Comparison of ENCODE assay signal across 16 mouse cellular contexts in the genomic region with DNA sequence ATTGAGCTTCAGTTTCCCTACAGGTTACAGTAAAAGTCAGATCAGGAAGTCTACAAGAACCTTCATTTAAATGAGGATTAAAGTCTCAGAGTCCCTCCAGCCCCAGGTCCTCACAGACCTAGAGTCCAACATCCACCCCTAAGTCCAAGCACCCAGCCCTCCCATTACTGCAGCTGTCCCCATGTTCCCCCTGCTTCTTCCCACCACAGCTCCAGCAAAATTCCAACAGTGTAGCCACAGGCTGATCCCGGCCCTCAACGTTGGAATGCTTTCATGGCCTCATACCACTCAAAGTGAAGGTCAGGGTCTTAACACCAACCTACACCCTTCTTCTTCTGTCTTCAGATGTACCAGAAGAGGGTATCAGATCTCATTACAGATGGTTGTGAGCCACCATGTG. TPM values are rescaled to one million over a fixed set of nuclear protein-coding genes. Genes with fewer than 3 reads are reported as not detected.
DNase-seq lines count a peak whose midpoint lies in the region; ATAC-seq and TF ChIP-seq lines count a peak whose summit lies in the region.
"Had no signal": no experiment of that assay in that cellular context is flagged by ENCODE, and none has a peak within 500 bp of the region (broad histone marks: within the 10 kb centered on the region; RNA-seq: fewer than 3 reads in every experiment).

No protein-coding gene starts in this region.

- H3K4me1 ChIP-seq in heart, embryonic 16.5 days (ENCODE audit: control insufficient read depth, insufficient read depth, low read length): peaks cover 87% of the 10 kb centered on the region
- H3K4me1 ChIP-seq in limb, embryonic 15.5 days: peaks cover 19% of the 10 kb centered on the region
- H3K4me1 ChIP-seq in limb, embryonic 10.5 days: peaks cover 43% of the 10 kb centered on the region
- peaks cover 17% of the 10 kb centered on the region for H3K4me1 ChIP-seq in cortical plate, adult 2 months (ENCODE audit: control insufficient read depth, insufficient read depth, low read length)

- H3K9ac ChIP-seq in heart, embryonic 16.5 days (ENCODE audit: low read length): peak overlapping the region; percentile 55
- H3K9ac ChIP-seq in limb, embryonic 15.5 days: no peak overlapping the region
- H3K9ac ChIP-seq: forebrain, postnatal 0 days; hindbrain, embryonic 12.5 days; intestine, embryonic 15.5 days; limb, embryonic 13.5 days; lung, embryonic 14.5 days; midbrain, embryonic 15.5 days had no signal

- H3K4me2 ChIP-seq in heart, embryonic 16.5 days (ENCODE audit: low read depth, low read length): no peak overlapping the region
- no peak overlapping the region for H3K4me2 ChIP-seq in limb, embryonic 15.5 days
- H3K4me2 ChIP-seq: hindbrain, embryonic 12.5 days; intestine, embryonic 15.5 days; limb, embryonic 13.5 days; lung, embryonic 14.5 days; midbrain, embryonic 15.5 days had no signal

- WGBS in heart, embryonic 16.5 days: 56% methylated on average over 2 of the region's 2 CpGs
- 81% methylated on average over 2 of the region's 2 CpGs for WGBS in limb, embryonic 15.5 days
- 87% methylated on average over 2 of the region's 2 CpGs for WGBS in limb, embryonic 10.5 days

- ATAC-seq in heart, embryonic 16.5 days (replicated peaks; ENCODE audit: extremely low read depth, insufficient read depth, low FRiP score): no peak
- ATAC-seq in limb, embryonic 15.5 days (ENCODE audit: insufficient number of reproducible peaks, low FRiP score, low TSS enrichment, low read depth): no peak
- ATAC-seq: forebrain, postnatal 0 days; intestine, embryonic 15.5 days; midbrain, embryonic 15.5 days had no signal

- peak overlapping the region; percentile 88 for H3K27ac ChIP-seq in gastrocnemius, adult 2 months
- H3K27ac ChIP-seq in heart, embryonic 16.5 days (ENCODE audit: low read length): peak overlapping the region; percentile 86
- 0 out of 2 replicates have a peak overlapping the region, but pooled peaks have one; percentile 57 for H3K27ac ChIP-seq in limb, embryonic 15.5 days
- H3K27ac ChIP-seq in limb, embryonic 10.5 days: no peak overlapping the region
- H3K27ac ChIP-seq in cortical plate, adult 2 months (ENCODE audit: insufficient read depth, low read length): peak overlapping the region; percentile 53; the same call in 1 of the 2 replicates
- H3K27ac ChIP-seq: hindbrain, embryonic 12.5 days; intestine, embryonic 15.5 days; kidney, postnatal 0 days; midbrain, embryonic 15.5 days had no signal

- H3K4me3 ChIP-seq in gastrocnemius, adult 2 months: peak overlapping the region; percentile 46
- no peak overlapping the region for H3K4me3 ChIP-seq in heart, embryonic 16.5 days (ENCODE audit: low read length)
- no peak overlapping the region for H3K4me3 ChIP-seq in limb, embryonic 15.5 days
- H3K4me3 ChIP-seq in limb, embryonic 10.5 days: no peak overlapping the region
- no peak overlapping the region for H3K4me3 ChIP-seq in cortical plate, adult 2 months (ENCODE audit: insufficient read depth, low read length)
- H3K4me3 ChIP-seq: hindbrain, embryonic 12.5 days; intestine, embryonic 15.5 days; limb, embryonic 13.5 days; midbrain, embryonic 15.5 days had no signal

- no peaks in the 10 kb centered on the region for H3K27me3 ChIP-seq in heart, embryonic 16.5 days (ENCODE audit: control insufficient read depth, insufficient read depth, low read length)
- no peaks in the 10 kb centered on the region for H3K27me3 ChIP-seq in limb, embryonic 15.5 days
- H3K27me3 ChIP-seq in limb, embryonic 10.5 days (ENCODE audit: low read depth, poor library complexity, severe bottlenecking): no peaks in the 10 kb centered on the region
- H3K27me3 ChIP-seq: CH12.LX; intestine, embryonic 15.5 days; limb, embryonic 13.5 days; midbrain, embryonic 15.5 days had no signal

- H3K9me3 ChIP-seq in heart, embryonic 16.5 days (replicated peaks; ENCODE audit: control insufficient read depth, low read length): no peaks in the 10 kb centered on the region
- no peaks in the 10 kb centered on the region for H3K9me3 ChIP-seq in limb, embryonic 15.5 days
- no peaks in the 10 kb centered on the region for H3K9me3 ChIP-seq in limb, embryonic 10.5 days (replicated peaks)
- H3K9me3 ChIP-seq: hindbrain, embryonic 12.5 days; intestine, embryonic 15.5 days; limb, embryonic 13.5 days; midbrain, embryonic 15.5 days had no signal

- TF ChIP-seq POLR2A in cortical plate, adult 2 months (IDR thresholded peaks at IDR 0.05; ENCODE audit: extremely low read depth, insufficient read depth, low read length): no peak

- intact Hi-C loops in gastrocnemius, adult 2 months (cut with DNase I): loop anchor here (2.0 kb wide), 1 partner anchor 43 kb away; no protein-coding TSS in a partner anchor

- DNase-seq in gastrocnemius, adult 2 months: no peak
- DNase-seq in gastrocnemius, adult 18-20 months (ENCODE audit: low spot score): no peak
- DNase-seq in heart, adult 11 months: no peak
- no peak for DNase-seq in limb, embryonic 10.5 days (ENCODE audit: low spot score)
- no peak for DNase-seq in c-Kit-positive CD71-positive TER-119-positive erythroid progenitor cells, embryonic 14.5 days (ENCODE audit: low spot score)
- DNase-seq: lung, embryonic 14.5 days had no signal

- peaks cover 5% of the 10 kb centered on the region; the same call in 1 of the 2 replicates for H3K36me3 ChIP-seq in heart, embryonic 16.5 days (ENCODE audit: control insufficient read depth, insufficient read depth)
- 0 out of 2 replicates have a peak, but pooled peaks cover 13% of the 10 kb centered on the region for H3K36me3 ChIP-seq in limb, embryonic 15.5 days
- H3K36me3 ChIP-seq in limb, embryonic 10.5 days: no peaks in the 10 kb centered on the region
- H3K36me3 ChIP-seq: hindbrain, embryonic 12.5 days; intestine, embryonic 15.5 days; midbrain, embryonic 15.5 days had no signal

- no peak for TF ChIP-seq CTCF in gastrocnemius, adult 2 months (IDR thresholded peaks at IDR 0.05)
- TF ChIP-seq CTCF in cortical plate, adult 2 months (IDR thresholded peaks at IDR 0.05; ENCODE audit: extremely low read depth, insufficient read depth, low read length): no peak

RNA-seq across cellular contexts. Expression of a gene that starts 37.9 kb away (rescaled TPM):
- total RNA-seq in gastrocnemius, adult 2 months (2021): 10 to 100 TPM; 18.1 to 28.4 TPM
- total RNA-seq in gastrocnemius, adult 18-20 months (2021): 10 to 100 TPM; 19.6 to 20.9 TPM
- polyA plus RNA-seq in heart, embryonic 16.5 days (2015; fragmentation: Nextera tagmentation; extraction: Ambion mirVana): 6.9 and 7.3 TPM in 2 replicates
- polyA plus RNA-seq in limb, embryonic 15.5 days (2015; fragmentation: Nextera tagmentation; extraction: Ambion mirVana): 4.8 and 5.2 TPM in 2 replicates
- 2.0 and 2.4 TPM in 2 replicates for polyA plus RNA-seq in limb, embryonic 10.5 days (2016; fragmentation: Nextera tagmentation; extraction: Ambion mirVana)
- polyA plus RNA-seq in cortical plate, adult 2 months (2012; rRNA removed): 178 and 196 TPM in 2 replicates

Comparison
In these comparisons a context has a peak if more than half of its experiments do, and no peak if none do; other contexts are left out.
1. RNA of a gene that starts 37.9 kb away (polyA plus RNA-seq): 178 to 196 TPM in cortical plate, adult 2 months; 6.9 to 7.3 TPM in heart, embryonic 16.5 days, 4.8 to 5.2 TPM in limb, embryonic 15.5 days and 2.0 to 2.4 TPM in limb, embryonic 10.5 days; every median in the first group is over 10 times any median in the second.